Mouse (Mus musculus) cerebellum, postnatal 25 days (tissue): ENCODE data around the gene Phf23.

Experiments used
- DNase-seq, 2 experiments: peaks; one replicate each; pipeline ENCODE4 v3.0.0; 2021; ENCODE audit warnings: mixed read lengths in 2 of 2

Phf23 gene

DNA sequence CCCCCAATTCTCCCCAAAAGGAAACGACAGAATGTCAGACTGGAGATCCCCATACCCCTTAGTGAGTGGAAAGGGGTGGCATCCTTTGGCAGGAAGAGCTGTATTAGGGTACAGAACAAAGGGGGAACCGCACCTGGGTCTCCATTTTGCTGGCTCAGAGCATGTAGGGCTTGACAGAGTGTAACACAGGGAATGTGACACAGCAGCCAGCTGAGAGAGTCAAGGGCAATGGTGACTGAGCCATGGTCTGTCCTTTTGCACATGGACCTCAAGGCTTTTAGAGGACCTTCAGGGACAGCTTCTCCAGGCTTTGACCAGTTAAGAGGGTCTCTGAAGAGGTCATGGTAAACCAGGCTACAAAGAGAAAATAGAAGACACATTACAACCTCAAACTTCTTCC is 20.7 kb upstream of the Phf23 start:
- no peak for DNase-seq

DNA sequence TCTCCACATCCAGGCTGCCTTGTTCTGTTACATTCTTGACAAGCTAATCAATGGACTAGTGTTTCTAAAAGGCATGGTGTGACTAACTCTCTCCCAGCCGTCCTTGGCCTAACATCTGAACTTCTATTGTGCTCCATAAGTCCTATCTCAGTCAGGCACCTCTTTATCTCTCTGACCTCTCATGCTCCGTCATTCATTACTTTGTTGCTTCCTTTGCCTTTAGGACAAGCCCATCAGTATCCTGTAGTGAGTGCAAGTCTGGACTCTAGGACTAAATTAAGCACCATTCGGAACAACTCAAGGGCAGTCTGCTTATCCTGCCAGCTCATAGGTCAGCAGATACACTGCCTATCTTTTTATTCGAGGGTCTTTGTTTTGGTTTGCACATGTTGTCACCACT is 19.3 kb upstream of the Phf23 start:
- no peak for DNase-seq

- no peak for DNase-seq
Measured at GRCm38 (mm10) chr11:69979827-69980195, 15.8 kb upstream of the Phf23 start.

- DNase-seq, result peak; percentile 99 to 100
Measured at GRCm38 (mm10) chr11:69980196-69981140, 15.1 kb upstream of the Phf23 start.

DNA sequence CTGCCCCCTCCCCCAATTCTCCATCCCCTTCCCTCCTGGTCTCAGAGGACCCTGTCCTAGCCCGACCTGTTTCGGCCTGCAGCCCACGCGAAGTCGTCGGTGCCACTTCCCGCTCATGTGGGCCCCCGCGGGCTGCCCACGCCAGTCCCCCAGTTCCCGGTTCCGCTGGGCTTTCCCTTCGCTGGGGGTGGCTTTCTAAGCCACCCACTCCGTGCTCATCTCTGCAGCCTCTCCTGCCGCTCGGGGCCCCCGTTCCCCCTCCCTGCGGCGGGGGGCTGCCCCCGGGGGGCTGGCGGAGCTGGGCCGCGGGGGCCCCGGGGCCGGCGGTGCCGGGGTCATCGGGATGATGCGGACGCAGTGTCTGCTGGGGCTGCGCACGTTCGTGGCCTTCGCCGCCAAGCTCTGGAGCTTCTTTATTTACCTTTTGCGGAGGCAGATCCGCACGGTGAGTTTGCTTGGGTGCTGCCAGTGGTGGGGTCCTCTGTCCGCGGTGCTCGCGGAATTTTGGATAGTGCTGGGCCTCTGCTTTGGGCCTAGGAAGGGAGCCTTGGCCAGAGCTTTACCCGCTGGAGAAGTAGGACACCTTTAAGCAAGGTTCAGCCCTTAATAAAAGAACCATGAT is 14.3 kb upstream of the Phf23 start, which contains the start of gene Ctdnep1:
Ctdnep1 (plus strand) TSS at position 16 of the 622 bp plus-strand sequence.
- DNase-seq, result peak in 1 of 2 experiments; percentile 54

DNA sequence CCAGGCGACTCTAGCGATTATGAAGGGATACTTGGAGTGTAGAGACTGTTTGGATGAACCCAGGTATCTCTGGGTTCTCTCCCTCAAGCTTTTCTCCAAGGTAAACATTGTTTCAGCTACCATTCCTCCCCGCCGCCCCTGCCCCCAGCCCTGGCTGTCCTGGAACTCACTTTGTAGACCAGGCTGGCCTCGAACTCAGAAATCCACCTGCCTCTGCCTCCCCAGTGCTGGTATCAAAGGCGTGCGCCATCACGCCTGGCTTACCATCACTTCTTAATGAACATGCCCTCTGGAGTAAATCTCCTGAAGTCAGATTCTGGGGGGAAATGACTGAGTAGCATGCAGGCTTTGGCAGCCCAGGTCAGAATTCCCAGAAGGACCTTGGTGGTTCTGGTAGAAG is 13.4 kb upstream of the Phf23 start, which contains the start of gene Elp5:
Elp5 (minus strand) TSS at position 293 of the 400 bp plus-strand sequence.
- no peak for DNase-seq

GRCm38 (mm10) chr11:69982877-69983276 is 12.7 kb upstream of the Phf23 start:
- DNase-seq, result no peak

GRCm38 (mm10) chr11:69983377-69983776 is 12.2 kb upstream of the Phf23 start:
- DNase-seq, result no peak

DNA sequence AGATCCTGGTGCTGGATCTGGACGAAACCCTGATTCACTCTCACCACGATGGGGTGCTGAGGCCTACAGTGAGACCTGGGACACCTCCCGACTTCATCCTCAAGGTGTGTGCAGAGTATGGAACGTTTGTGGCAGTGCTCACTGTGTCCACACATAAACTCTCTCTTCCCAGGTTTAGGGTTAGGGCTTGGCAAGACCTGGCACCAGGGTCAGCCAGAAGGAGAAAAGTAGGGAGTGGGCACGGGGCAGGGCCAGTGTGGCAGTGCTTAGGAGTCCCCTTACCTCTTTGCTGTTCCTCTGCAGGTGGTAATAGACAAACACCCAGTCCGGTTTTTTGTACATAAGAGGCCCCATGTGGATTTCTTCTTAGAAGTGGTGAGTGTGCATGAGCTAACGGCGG is 11.1 kb upstream of the Phf23 start:
- DNase-seq, result no peak

GRCm38 (mm10) chr11:69989949-69990348 is 5.6 kb upstream of the Phf23 start:
- peak in 1 of 2 experiments; percentile 25 for DNase-seq

- peak; percentile 97 for DNase-seq
Measured at GRCm38 (mm10) chr11:69990850-69991691, 4.5 kb upstream of the Phf23 start, which contains the start of gene Gabarap. Gene Gabarap (plus strand): TSS chr11:69991143.

- DNase-seq, result no peak
Measured at GRCm38 (mm10) chr11:69991711-69992110, 3.9 kb upstream of the Phf23 start.

- DNase-seq, result peak in 1 of 2 experiments; percentile 25
Measured at GRCm38 (mm10) chr11:69992396-69992795, 3.2 kb upstream of the Phf23 start.

DNA sequence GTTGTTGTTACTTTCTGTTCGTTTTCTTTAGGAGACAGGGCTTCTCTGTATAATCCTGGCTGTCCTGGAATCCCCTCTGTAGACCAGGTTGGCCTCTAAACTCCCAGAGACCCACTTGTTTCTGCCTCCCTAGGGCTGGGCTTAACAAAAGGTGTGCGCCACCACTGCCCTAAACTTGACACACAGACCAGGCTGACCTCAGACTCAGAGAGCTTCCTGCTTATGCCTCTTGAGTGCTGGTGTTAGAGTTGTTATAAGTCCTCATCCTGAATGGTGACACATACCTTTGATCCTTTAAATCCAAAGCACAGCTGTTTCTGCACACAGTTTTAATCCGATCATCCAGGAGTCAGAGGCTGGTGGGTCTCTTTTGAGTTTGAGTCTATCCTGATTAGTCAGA is 2.6 kb upstream of the Phf23 start:
- DNase-seq, result no peak

- no peak for DNase-seq
Measured at GRCm38 (mm10) chr11:69994401-69995090, 1.0 kb upstream of the Phf23 start.

DNA sequence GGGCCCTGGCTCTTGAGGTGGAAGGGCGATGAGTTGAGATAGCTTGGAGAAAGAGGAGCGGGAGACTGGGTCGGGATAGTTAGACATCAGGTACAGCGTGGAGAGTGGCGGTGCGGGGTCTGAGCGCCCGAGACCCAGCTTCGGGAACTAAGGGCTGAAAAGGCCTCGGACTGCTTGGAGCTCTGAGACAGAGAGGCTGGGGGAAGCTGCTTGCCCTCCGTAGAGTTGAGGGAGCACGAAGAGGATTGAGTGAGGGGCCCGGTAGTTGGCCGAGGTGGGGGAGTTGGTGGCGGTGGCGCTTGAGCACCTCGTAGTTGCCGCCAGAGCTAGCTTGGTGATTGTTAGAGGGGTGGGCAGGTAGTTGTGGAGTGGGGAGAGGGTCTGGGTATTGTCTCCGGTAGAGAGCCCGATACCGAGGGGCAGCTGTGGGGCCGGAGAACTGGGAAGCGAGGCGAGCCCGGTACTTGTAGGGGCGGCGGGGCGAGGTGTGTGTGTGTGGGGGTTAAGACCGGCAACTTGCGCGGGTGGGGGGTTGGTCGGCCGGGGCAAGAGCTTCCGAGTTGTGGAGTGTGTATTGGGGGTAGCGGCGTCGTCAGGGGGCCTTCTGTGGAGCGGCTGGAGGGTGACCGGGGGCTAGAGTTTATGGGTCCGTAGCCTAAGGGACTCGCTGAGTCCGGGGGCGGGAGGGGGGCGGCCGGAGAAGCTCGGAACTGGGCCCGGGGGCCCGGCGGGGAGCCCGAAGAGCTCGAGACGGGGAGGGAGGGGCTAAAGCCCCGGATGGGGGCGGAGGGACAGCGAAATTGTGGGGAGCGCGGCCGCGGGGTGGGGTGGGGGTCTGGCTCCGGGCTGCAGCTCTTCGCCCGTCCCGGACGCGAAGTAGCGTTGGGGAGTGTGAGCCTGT is 834 bp downstream of the Phf23 start:
- peak in 1 of 2 experiments; percentile 76 for DNase-seq

- peak; percentile 79 to 90 for DNase-seq
Measured at GRCm38 (mm10) chr11:69997070-69997509, 1.5 kb downstream of the Phf23 start.

- peak in 1 of 2 experiments; percentile 50 for DNase-seq
Measured at GRCm38 (mm10) chr11:69998567-69999491, 3.3 kb downstream of the Phf23 start.

DNA sequence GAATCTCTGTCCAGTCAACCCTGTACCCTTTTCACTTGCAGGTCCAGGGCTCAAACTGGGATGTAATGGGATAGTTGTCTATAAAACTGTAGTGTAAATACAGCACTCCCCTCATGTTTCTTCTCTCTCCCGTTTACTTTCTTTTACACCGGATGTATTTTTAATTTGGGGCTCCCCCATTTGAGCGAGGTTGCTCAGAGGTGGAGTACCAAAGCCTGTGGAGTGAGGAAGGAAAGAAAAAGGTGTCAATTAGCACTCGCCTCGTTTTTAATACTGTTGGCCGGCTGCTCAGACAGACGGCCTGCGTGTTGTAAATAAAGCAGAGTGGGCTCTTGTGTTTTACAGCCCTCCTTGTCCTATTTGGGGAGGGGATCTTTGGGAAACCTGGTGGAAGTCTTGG is 4.1 kb downstream of the Phf23 start:
- DNase-seq, result no peak

GRCm38 (mm10) chr11:70000396-70000898 is 4.9 kb downstream of the Phf23 start, which contains the start of gene Dvl2:
Gene Dvl2 (plus strand): TSS chr11:70000595.
- DNase-seq, result peak; percentile 89 to 94
